Mouse (Mus musculus): ENCODE measurements at regions not wholly inside any gene's neighbourhood (a gene's known extent, or its start where the extent isn't known, plus 50 kb on each side); places are given as distances from the start of the nearest gene placed in this dataset.

GRCm38 (mm10) chr2:75491150-75491549 is 167.9 kb upstream of the Hnrnpa3 start:
- TF ChIP-seq CTCF (IDR thresholded peaks at IDR 0.05; ENCODE audit: borderline replicate concordance, insufficient read depth, low read depth, low read length): no peak
- no peak for TF ChIP-seq POLR2A (IDR thresholded peaks at IDR 0.05; ENCODE audit: borderline replicate concordance, insufficient read depth, low read length)
